Mouse (Mus musculus): Measurements from ENCODE around the gene Snx9.

- no peak for TF ChIP-seq CTCF (conservative IDR thresholded peaks at IDR 0.05; ENCODE audit: low read length)
- no peak for TF ChIP-seq POU5F1 (IDR thresholded peaks at IDR 0.05; ENCODE audit: borderline replicate concordance, low read length)
- no peak for TF ChIP-seq NANOG (IDR thresholded peaks at IDR 0.05; ENCODE audit: borderline replicate concordance, low read length)
Measured at GRCm38 (mm10) chr17:5869461-5869860, 28.3 kb downstream of the Snx9 start.

All from E14TG2a.4 (cell line).